Comparison of ENCODE assay signal across 7 mouse cellular contexts in the genomic region with DNA sequence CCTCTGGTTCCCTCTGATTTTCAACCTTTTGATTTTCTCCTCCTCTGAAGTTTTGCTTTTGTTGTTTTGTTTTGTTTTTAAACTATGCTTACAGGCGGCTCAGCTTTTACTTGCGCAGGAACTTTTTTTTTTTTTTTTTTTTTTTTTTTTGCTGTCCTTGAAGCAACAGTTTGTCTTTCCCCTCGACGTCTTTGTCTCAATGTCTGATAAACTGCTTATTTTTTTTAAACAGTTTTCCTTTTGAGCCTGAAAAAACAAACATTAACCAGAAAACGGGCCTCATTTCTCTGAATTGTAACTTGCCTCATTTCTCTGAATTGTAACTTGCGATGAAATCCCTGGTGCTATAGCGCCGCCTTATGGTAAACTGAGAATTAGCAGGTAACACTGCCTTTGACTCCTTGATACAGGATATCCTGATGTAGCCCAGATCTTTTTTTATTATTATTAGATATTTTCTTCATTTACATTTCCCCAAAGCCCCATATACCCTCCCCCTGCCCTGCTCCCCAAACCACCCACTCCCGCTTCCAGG. TPM values are rescaled to one million over a fixed set of nuclear protein-coding genes. Genes with fewer than 3 reads are reported as not detected.
DNase-seq lines count a peak whose midpoint lies in the region; ATAC-seq and TF ChIP-seq lines count a peak whose summit lies in the region.

No protein-coding gene starts in this region.

- no peaks in the 10 kb centered on the region for H3K4me1 ChIP-seq in kidney, embryonic 15.5 days
- no peaks in the 10 kb centered on the region for H3K4me1 ChIP-seq in ES-E14 (ENCODE audit: control insufficient read depth in 2 of 2, insufficient read depth in 2 of 2, low read length in 2 of 2, poor library complexity in 1 of 2)

- H3K4me2 ChIP-seq in kidney, embryonic 15.5 days = no peak overlapping the region

- no peak overlapping the region for H3K9ac ChIP-seq in kidney, embryonic 15.5 days
- H3K9ac ChIP-seq in ES-E14 (ENCODE audit: insufficient read depth, low read depth, low read length, poor library complexity, severe bottlenecking) = no peak overlapping the region

- H3K36me3 ChIP-seq in kidney, embryonic 15.5 days = no peaks in the 10 kb centered on the region
- H3K36me3 ChIP-seq in ES-E14 (ENCODE audit: control insufficient read depth, insufficient read depth, low read length, poor library complexity, severe bottlenecking) = no peaks in the 10 kb centered on the region

- intact Hi-C loops in left cerebral cortex, postnatal 4 days (cut with DNase I) = loop anchor here (5.0 kb wide), 1 partner anchor 785 kb away; no protein-coding TSS in a partner anchor

- H3K4me3 ChIP-seq in kidney, embryonic 15.5 days (replicated peaks) = no peak overlapping the region
- no peak overlapping the region for H3K4me3 ChIP-seq in ES-E14 (ENCODE audit: insufficient read depth in 1 of 2, low read depth in 1 of 2, low read length in 2 of 2, poor library complexity in 1 of 2, severe bottlenecking in 1 of 2)

- H3K9me3 ChIP-seq in kidney, embryonic 15.5 days (replicated peaks) = no peaks in the 10 kb centered on the region
- no peaks in the 10 kb centered on the region for H3K9me3 ChIP-seq in ES-E14 (ENCODE audit: control insufficient read depth, insufficient read depth, low read depth, low read length)

- in situ Hi-C loops in ES-E14 (cut with MboI; ENCODE audit: low sequenced_read_pairs in 2 of 2, unreplicated experiment in 2 of 2) = no loop called here

- DNase-seq in kidney, adult 18-20 months = peak; percentile 62
- DNase-seq in ES-E14 (ENCODE audit: low read depth, low spot score) = peak; percentile 47
- peak; percentile 68 for DNase-seq in adrenal gland, postnatal 10 days
- DNase-seq in frontal cortex, postnatal 14 days (ENCODE audit: low spot score in 2 of 2) = peak; percentile 19 to 59
- peak; percentile 29 for DNase-seq in left cerebral cortex, postnatal 4 days
- peak; percentile 57 to 73 for DNase-seq in right cerebral cortex, postnatal 10 days (ENCODE audit: low spot score in 2 of 2)

- no peak overlapping the region for H3K27ac ChIP-seq in kidney, embryonic 15.5 days
- no peak overlapping the region for H3K27ac ChIP-seq in ES-E14 (ENCODE audit: insufficient read depth, low read depth, low read length, poor library complexity, severe bottlenecking)

- 42% methylated on average over 9 of the region's 9 CpGs for whole genome bisulfite sequencing in kidney, embryonic 15.5 days

- ATAC-seq in kidney, embryonic 15.5 days (replicated peaks; ENCODE audit: low FRiP score) = no peak

- no peaks in the 10 kb centered on the region for H3K27me3 ChIP-seq in kidney, embryonic 15.5 days

TF ChIP-seq in ES-E14, 5 proteins besides CTCF, POLR2A, EP300 and RAD21:
- TF ChIP-seq MAFK (IDR thresholded peaks at IDR 0.05; ENCODE audit: insufficient read depth, low read depth, low read length) = no peak
- TF ChIP-seq HCFC1 (IDR thresholded peaks at IDR 0.05; ENCODE audit: borderline replicate concordance, insufficient read depth, low read length) = no peak
- TF ChIP-seq CHD2 (IDR thresholded peaks at IDR 0.05; ENCODE audit: low read depth, low read length) = no peak
- peak; percentile 77 for TF ChIP-seq ZNF384 (IDR thresholded peaks at IDR 0.05; ENCODE audit: low read depth, low read length)
- peak; percentile 69 for TF ChIP-seq ZC3H11A (IDR thresholded peaks at IDR 0.05; ENCODE audit: borderline replicate concordance, low read depth, low read length)
TF ChIP-seq in ES-E14: peak in this region for 2.

RNA-seq across cellular contexts. Expression of a gene that starts 52.0 kb away (rescaled TPM):
- polyA plus RNA-seq in kidney, embryonic 15.5 days (2015; fragmentation: Nextera tagmentation; extraction: Ambion mirVana) = 9.6 and 9.9 TPM in 2 replicates
- total RNA-seq in ES-E14 (2012; rRNA removed) = 18.7 TPM in 2 replicates
- 10 to 100 TPM; 32.3 to 51.7 TPM for total RNA-seq in adrenal gland, postnatal 10 days (2021)
- total RNA-seq in left cerebral cortex, postnatal 4 days (2021) = 10 to 100 TPM; 28.1 to 29.5 TPM
